8 mouse cellular contexts compared by ENCODE assay signal in genomic region chr5:149524242-149524858, GRCm38 (mm10). TPM values are rescaled to one million over a fixed set of nuclear protein-coding genes. Genes with fewer than 3 reads are reported as not detected.
DNase-seq lines count a peak whose midpoint lies in the region; ATAC-seq and TF ChIP-seq lines count a peak whose summit lies in the region.

No protein-coding gene starts in this region.

- DNase-seq in CD4-positive helper T cell, adult 2 months (ENCODE audit: low read depth, low spot score) = peak; percentile 84
- peak; percentile 98 for DNase-seq in brain, embryonic 14.5 days (ENCODE audit: low read depth)
- DNase-seq in liver, adult 2 months (ENCODE audit: extremely low read depth, low read depth, low spot score) = peak; percentile 43
- DNase-seq in natural killer cell, adult 2 months (ENCODE audit: low spot score in 2 of 2) = peak; percentile 33 to 61

- TF ChIP-seq CTCF in brain, embryonic 14.5 days (IDR thresholded peaks at IDR 0.05; ENCODE audit: borderline replicate concordance, extremely low read depth, insufficient read depth, insufficient read length) = peak; percentile 92
- peak; percentile 79 for TF ChIP-seq CTCF in liver, adult 2 months (IDR thresholded peaks at IDR 0.05; ENCODE audit: low read depth, low read length)

- no peaks in the 10 kb centered on the region for H3K79me2 ChIP-seq in liver, adult 2 months (ENCODE audit: control insufficient read depth, insufficient read depth, low read length)

- H3K4me2 ChIP-seq in heart, embryonic 12.5 days = peak overlapping the region; percentile 55
- H3K4me2 ChIP-seq in kidney, embryonic 16.5 days (replicated peaks; ENCODE audit: low read depth, low read length) = 0 out of 2 replicates have a peak overlapping the region, but pooled peaks have one; percentile 7
- H3K4me2 ChIP-seq in stomach, embryonic 15.5 days = peak overlapping the region; percentile 43

- H3K9ac ChIP-seq in heart, embryonic 12.5 days = peak overlapping the region; percentile 47; the same call in 1 of the 2 replicates
- no peak overlapping the region for H3K9ac ChIP-seq in kidney, embryonic 16.5 days (replicated peaks; ENCODE audit: low read length)
- H3K9ac ChIP-seq in liver, adult 2 months (ENCODE audit: low read depth, low read length) = no peak overlapping the region
- no peak overlapping the region for H3K9ac ChIP-seq in stomach, embryonic 15.5 days

- H3K36me3 ChIP-seq in heart, embryonic 12.5 days = no peaks in the 10 kb centered on the region
- H3K36me3 ChIP-seq in kidney, embryonic 16.5 days (ENCODE audit: insufficient read depth, low read length) = no peaks in the 10 kb centered on the region
- H3K36me3 ChIP-seq in liver, adult 2 months (ENCODE audit: control insufficient read depth, insufficient read depth, low read length) = no peaks in the 10 kb centered on the region
- H3K36me3 ChIP-seq in stomach, embryonic 15.5 days = no peaks in the 10 kb centered on the region

- peak overlapping the region; percentile 19 for H3K4me3 ChIP-seq in heart, embryonic 12.5 days
- H3K4me3 ChIP-seq in kidney, embryonic 16.5 days (ENCODE audit: low read length) = no peak overlapping the region
- no peak overlapping the region for H3K4me3 ChIP-seq in liver, adult 2 months (ENCODE audit: insufficient read depth, low read depth, low read length)
- no peak overlapping the region for H3K4me3 ChIP-seq in stomach, embryonic 15.5 days (replicated peaks)

- H3K9me3 ChIP-seq in heart, embryonic 12.5 days (replicated peaks) = no peaks in the 10 kb centered on the region
- H3K9me3 ChIP-seq in kidney, embryonic 16.5 days (ENCODE audit: low read length) = no peaks in the 10 kb centered on the region
- H3K9me3 ChIP-seq in stomach, embryonic 15.5 days = no peaks in the 10 kb centered on the region

- peaks cover 44% of the 10 kb centered on the region for H3K4me1 ChIP-seq in heart, embryonic 12.5 days (replicated peaks)
- peaks cover 28% of the 10 kb centered on the region for H3K4me1 ChIP-seq in kidney, embryonic 16.5 days (ENCODE audit: insufficient read depth, low read length)
- no peaks in the 10 kb centered on the region for H3K4me1 ChIP-seq in liver, adult 2 months (ENCODE audit: control insufficient read depth, insufficient read depth, low read length)
- peaks cover 17% of the 10 kb centered on the region for H3K4me1 ChIP-seq in stomach, embryonic 15.5 days

- peak overlapping the region; percentile 66 for H3K27ac ChIP-seq in heart, embryonic 12.5 days (ENCODE audit: poor library complexity, severe bottlenecking)
- H3K27ac ChIP-seq in kidney, embryonic 16.5 days (ENCODE audit: low read length) = peak overlapping the region; percentile 9; the same call in 1 of the 2 replicates
- H3K27ac ChIP-seq in liver, adult 2 months (replicated peaks; ENCODE audit: insufficient read depth, low read depth, low read length) = no peak overlapping the region
- H3K27ac ChIP-seq in stomach, embryonic 15.5 days = peak overlapping the region; percentile 23; the same call in 1 of the 2 replicates

- no peak for TF ChIP-seq POLR2A in brain, embryonic 14.5 days (IDR thresholded peaks at IDR 0.05; ENCODE audit: borderline replicate concordance, extremely low read depth, insufficient read depth, insufficient read length, poor library complexity, severe bottlenecking)
- TF ChIP-seq POLR2A in liver, adult 2 months (IDR thresholded peaks at IDR 0.05; ENCODE audit: extremely low read depth, insufficient read depth, low read length) = no peak

- peaks cover 6% of the 10 kb centered on the region; the same call in 1 of the 2 replicates for H3K27me3 ChIP-seq in heart, embryonic 12.5 days (replicated peaks)
- peaks cover 5% of the 10 kb centered on the region; the same call in 1 of the 2 replicates for H3K27me3 ChIP-seq in kidney, embryonic 16.5 days (ENCODE audit: insufficient read depth, low read length)
- H3K27me3 ChIP-seq in liver, adult 2 months (ENCODE audit: control insufficient read depth, insufficient read depth, low read length) = no peaks in the 10 kb centered on the region
- no peaks in the 10 kb centered on the region for H3K27me3 ChIP-seq in stomach, embryonic 15.5 days (replicated peaks)

- ATAC-seq in erythroid progenitor cell, adult 5-6 weeks (replicated peaks; ENCODE audit: low FRiP score, poor library complexity, severe bottlenecking) = peak; percentile 57; the same call in 1 of the 2 replicates
- peak; percentile 84 for ATAC-seq in heart, embryonic 12.5 days (ENCODE audit: insufficient number of reproducible peaks, low FRiP score)
- ATAC-seq in kidney, embryonic 16.5 days (ENCODE audit: low FRiP score, low TSS enrichment) = peak; percentile 64; the same call in 1 of the 2 replicates
- ATAC-seq in stomach, embryonic 15.5 days (ENCODE audit: insufficient read depth, low FRiP score, low read depth) = peak; percentile 64

- WGBS in heart, embryonic 12.5 days = 17% methylated on average over 16 of the region's 16 CpGs
- WGBS in kidney, embryonic 16.5 days = 27% methylated on average over 16 of the region's 16 CpGs
- 28% methylated on average over 16 of the region's 16 CpGs for WGBS in liver, adult 2 months
- 19% methylated on average over 16 of the region's 16 CpGs for WGBS in stomach, embryonic 15.5 days

RNA-seq across cellular contexts. Expression of gene Wdr95, which starts 4.1 kb away (rescaled TPM):
- 0.37 and 0.42 TPM in 2 replicates for polyA plus RNA-seq in brain, embryonic 14.5 days (2012; rRNA removed)
- 0.36 TPM in 1 of 2 replicates, not detected in the other for total RNA-seq in erythroid progenitor cell, adult 5-6 weeks (2015; ENCODE audit: low replicate concordance)
- 0.26 TPM in 1 of 2 replicates, not detected in the other for total RNA-seq in erythroid progenitor cell, adult 5-6 weeks (2017; ENCODE audit: low replicate concordance)
- polyA plus RNA-seq in heart, embryonic 12.5 days (2016; fragmentation: Nextera tagmentation; extraction: Ambion mirVana) = 0.09 TPM in 1 of 2 replicates, not detected in the other
- polyA plus RNA-seq in kidney, embryonic 16.5 days (2015; fragmentation: Nextera tagmentation; extraction: Ambion mirVana) = not detected in 2 replicates
- not detected in 2 replicates for total RNA-seq in liver, adult 2 months (2014; rRNA removed)
- not detected in 2 replicates for polyA plus RNA-seq in liver, adult 2 months (2012; rRNA removed)
- polyA plus RNA-seq in stomach, embryonic 15.5 days (2015; fragmentation: Nextera tagmentation; extraction: Ambion mirVana) = 0.13 and 0.17 TPM in 2 replicates

Comparison
In these comparisons a context has a peak if more than half of its experiments do, and no peak if none do; other contexts are left out.
1. DNase-seq: peak in every context shown above with its lines; median percentile 98 in brain, embryonic 14.5 days; 84 in CD4-positive helper T cell, adult 2 months; 47 in natural killer cell, adult 2 months; 43 in liver, adult 2 months.